Mouse (Mus musculus) cerebellum, adult 9-10 months (tissue): Measurements from ENCODE around the gene Nrf1.

Source experiments
- DNase-seq: peaks from one replicate; pipeline ENCODE4 v3.0.0; 2022

Nrf1 gene

DNA sequence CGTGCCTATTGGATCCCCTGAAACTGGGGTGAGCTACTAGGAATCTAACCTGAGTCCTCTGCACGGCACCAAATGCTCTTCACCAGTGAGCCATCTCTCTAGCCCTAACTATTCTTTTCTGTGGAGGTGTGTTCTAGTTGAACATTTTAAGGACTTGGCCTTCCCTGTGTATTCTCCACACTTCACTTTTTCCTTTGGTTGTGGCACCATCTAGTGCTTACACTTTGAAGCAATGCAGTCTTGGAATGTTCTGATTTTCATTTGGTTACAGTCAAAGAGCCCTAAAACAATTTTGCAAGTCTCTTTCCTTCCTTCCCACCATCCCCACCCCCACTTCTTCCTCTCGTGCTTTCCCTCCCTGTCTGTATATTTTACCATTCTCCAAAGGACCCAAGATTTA, 33.6 kb downstream of the Nrf1 start:
- peak; percentile 44 for DNase-seq

DNA sequence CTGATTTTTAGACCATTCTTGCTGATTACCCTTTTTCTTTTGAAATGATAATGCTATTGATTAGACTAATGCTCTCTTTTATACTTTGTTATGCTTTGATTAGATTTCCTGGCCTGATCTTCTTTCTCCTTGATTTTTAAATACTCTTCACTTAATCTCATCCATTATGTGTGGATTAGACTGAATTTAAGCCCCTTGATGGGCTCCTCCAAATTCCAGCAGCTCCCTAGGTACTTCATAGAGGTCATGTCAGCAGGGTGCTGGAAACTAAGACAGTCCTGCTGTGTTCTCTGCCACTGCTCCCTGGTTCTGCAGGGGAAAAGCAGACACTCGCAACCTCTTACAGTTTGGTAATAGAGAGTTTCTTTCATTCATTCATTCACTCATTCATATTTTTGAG, 35.5 kb downstream of the Nrf1 start:
- no peak for DNase-seq

DNA sequence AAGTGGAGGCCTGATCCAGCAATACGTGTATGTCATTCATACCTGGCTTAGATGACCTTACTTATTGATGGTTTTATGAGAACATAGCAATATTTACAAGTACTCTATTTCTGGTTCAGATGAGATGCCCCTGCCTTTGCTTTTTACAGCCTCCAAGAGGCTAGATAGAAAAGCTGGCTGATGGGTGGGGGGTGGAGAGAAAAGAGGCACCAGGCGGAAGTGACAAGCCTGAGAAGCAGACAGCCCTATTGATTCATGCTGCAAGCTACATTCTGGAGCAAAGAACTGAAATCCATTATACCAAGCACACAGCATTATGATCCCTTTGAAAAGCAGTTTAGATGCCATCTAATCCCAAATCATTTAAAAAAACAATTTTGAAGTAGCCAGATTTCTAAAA, 37.6 kb downstream of the Nrf1 start:
- DNase-seq: no peak

DNA sequence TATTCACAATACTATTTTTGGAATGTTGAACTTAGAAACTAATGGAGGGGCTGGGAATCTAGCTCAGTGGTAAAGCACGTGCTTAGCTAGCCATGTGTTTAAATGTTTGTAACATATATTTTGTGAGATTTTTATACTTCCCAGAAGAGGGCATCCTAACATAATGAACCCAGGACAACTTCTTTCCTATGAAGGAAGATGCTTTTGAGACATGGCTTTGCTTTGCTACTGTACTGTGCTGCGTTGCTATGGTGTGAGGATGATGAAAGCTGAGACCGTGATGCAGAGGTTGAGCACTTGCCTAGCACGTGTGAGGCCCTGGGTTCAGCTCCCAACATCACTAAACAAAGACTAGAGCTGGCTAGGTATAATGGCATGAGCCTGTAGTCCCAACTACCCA, 43.4 kb downstream of the Nrf1 start:
- DNase-seq: no peak

DNA sequence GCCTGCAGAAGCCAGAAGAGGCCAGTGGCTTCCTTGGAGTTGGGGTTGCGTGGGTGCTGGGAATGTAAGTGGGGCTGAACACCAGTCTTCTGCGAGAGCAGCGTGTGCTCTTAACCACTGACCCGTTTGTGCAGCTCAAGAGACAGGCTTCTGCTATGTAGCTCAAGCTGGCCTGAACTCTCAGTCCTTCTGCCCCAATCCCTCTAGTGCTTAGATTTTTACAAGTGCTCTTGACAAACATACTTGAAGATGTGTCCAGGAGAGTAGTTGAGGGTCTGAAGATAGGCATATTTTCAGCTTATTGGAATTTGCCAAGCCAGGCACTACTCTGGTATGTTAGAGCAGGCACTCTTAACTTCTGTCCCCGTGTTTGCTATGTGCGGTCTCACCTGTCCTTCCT, 45.0 kb downstream of the Nrf1 start:
- DNase-seq: no peak

DNA sequence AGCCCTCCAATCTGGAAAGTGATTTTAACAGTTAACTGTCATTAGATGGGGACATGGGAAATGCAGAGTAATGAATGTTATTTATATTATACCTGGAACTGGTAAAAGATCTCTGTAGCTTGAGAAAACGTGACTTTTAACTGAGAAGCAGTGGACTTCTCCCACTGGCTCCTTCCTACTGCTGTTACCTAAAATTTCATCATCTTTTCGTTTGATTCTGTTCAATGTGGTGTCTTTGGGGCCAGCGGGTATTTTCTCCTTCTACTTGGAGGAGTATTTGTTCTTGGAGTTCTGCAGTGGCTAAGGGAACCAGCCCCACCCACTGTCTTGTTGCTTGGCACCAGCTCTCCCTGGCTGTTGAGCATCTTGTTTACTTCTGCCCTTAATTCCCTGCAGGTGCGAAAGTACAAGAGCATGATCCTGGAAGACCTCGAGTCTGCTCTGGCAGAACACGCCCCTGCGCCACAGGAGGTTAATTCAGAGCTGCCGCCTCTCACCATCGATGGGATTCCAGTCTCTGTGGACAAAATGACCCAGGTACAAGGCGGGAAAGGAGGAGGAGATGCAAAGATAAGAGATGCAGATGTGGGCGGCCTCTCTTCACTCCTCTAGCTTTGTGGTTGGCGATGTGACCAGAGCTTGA, 54.1 kb downstream of the Nrf1 start:
- DNase-seq: no peak

DNA sequence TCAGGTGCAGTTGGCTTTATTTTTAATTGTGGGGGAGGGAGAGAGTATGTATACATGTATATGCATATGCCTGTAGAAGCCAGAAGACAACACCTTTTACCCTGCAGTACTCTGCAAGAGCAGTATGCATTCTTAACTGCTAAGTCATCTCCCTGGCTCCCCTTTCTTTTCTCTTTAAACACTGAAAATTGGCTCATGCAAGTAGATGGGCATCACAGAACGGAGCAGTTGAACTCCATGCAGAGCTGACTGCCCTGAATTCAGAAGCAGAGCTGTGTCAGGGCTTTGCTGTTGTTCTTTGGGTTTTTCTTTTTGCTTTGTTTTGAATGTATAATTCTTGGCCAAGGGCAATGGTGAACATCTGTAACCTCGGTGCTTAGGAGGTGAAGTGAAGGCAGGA, 58.3 kb downstream of the Nrf1 start:
- no peak for DNase-seq

DNA sequence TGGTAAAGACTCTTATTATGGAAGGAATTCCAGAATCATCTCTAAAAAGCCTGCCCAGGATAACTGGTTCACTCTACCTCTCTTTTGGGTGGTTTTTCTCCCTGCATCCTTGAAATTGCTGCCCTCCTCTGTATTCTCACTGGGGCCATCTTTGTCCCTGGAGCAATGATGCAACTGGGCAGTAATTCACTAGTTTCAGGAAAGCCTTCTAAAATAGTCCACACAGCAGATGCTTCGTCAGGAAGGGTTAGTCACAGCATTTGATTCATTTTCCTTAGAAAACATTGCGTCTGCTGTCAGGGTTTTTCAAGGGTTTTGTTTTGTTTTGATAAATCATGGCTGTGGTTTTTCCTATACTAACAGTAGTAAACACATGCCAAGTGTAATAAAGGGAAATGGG, 59.7 kb downstream of the Nrf1 start:
- DNase-seq: no peak

DNA sequence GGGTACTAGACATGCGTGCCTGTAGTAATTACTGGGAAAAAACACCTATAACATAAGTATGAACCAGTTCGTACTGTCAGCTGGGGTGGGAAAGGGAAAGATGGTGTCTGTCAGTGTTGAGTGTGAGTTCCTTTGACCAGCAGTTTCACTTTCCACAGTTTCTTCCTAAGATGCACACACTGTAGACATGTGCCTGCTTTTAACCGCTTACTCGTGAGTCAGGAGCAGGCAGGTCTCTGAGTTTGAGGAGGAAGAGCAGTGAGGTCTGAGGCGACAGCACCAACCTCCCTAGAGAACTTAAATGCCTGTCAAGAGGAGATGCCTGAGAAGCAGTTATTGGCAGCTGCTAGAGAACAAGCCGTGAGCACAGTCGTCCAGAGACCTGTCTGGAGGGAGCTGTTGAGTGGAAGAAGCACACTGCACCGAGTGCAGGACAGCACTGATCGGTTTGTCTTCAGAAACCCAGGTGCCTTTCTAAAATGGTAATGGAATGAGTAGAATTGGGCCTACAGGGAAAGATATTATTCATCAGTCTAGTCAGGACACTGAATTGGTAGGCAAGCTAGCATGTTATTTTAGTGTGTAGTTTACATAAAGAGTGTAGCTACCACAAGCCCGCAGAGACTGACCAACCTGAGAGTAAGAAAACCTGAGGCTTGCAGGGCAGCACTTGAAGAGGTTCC, 62.2 kb downstream of the Nrf1 start:
- DNase-seq: no peak

DNA sequence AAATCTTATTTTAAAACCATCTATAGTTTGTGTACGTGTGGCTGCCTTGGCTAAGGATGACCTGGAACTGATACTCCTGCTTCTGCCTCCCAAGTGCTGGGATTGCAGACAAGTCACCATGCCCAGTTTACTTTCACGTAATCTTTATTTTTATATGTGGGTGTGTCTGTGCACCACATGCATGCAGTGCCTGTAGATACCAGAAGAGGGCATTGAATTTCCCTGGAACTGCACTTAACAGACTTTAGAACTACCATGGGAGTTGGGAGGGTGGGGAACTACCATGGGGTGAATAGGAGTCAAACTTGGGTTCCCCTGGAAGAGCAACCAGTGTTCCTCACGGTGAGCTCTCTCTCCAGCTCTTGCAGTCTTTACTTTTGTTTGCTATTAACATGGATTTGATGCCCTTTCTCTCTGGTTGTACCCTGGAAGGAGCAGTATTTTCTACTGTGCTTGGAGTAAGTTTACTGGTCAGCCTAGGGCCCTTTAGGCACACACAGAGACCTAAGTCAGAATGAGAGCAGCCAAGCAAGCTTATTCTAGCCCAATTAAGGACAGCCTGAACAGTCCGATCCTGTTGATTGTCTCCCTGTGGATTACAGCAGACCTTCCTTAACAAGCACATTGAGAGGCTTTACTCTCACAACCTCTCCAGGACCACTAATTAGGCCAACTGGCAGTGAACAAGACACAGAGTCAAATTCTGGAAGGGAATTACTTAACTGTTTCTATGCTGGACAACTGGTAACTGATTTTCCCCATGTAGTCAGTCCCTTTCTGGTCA, 64.8 kb downstream of the Nrf1 start:
- DNase-seq: no peak

DNA sequence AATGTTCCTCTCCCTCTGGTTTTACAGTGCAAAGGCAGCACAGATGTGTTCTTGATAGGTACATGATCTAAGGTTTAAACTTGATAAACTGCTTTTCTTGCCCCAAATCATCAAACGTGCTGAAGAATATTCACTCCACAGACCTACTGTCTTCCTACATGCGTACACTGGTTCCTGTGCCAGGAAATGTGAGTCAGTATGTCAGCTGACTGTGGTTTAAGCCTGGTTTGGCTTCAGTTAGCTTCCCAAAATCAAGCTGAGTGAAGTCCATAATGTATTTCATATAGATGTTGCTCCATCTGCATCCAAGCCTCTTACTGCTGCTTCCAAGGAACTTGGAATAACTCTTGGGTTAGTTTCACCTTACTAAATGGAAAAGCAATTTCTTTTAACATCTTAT, 66.3 kb downstream of the Nrf1 start:
- no peak for DNase-seq

DNA sequence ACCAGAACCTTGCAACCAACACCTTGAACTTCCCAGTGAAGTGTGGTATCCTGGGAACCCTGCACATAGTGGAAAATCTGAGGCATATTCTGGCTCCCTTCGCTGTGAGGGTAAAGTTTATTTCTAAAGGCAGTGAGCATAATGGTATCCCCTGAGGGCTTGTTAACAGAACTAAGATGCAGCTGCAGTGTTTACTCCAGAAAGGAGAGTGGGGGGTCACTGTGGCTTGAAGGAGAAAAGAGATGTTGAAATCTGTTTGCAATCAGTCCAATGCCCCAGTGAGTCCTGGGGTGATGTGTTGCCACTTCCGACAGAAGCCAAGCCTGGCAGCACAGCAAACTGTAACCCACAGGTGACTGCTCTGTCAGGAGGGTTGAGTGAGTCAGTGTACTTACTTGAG, 73.4 kb downstream of the Nrf1 start:
- no peak for DNase-seq

DNA sequence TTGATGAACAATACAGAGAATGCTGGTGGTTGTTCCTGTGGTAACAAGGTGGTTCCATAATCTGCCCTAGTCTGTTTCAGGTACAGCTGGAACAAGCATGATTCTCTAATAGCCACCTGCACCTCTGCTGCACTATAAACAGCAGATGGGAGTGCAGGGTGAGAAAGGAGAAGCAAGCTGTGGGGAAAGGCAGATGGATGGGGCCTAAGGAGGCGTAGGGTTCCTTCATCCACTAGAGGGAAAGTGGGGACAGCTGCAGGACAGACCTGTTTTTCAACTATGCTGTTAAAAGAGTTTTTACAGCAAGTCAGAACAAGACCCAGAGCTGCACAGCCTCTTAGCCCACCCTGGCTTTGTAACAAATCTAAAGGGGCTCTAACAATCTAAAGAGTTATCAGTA, 73.8 kb downstream of the Nrf1 start:
- DNase-seq: no peak

DNA sequence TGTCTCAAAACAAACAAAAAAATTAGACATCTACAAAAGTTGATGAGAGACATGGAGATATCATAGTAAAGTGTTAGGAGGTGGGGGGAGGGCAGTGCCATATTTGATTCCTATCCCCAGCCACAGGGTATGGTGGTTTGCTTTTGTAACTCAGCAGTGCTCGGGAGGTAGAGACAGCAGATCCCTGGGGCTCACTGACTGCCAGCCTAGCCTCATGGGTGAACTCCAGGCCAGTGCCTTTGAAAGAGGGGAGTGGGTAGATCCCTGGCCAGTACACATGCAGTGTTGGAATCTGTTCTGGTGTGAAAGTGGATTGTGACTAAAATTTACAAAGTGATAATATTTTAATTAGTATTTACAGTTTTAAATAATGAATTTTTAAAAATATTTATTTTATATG, 75.6 kb downstream of the Nrf1 start:
- no peak for DNase-seq

DNA sequence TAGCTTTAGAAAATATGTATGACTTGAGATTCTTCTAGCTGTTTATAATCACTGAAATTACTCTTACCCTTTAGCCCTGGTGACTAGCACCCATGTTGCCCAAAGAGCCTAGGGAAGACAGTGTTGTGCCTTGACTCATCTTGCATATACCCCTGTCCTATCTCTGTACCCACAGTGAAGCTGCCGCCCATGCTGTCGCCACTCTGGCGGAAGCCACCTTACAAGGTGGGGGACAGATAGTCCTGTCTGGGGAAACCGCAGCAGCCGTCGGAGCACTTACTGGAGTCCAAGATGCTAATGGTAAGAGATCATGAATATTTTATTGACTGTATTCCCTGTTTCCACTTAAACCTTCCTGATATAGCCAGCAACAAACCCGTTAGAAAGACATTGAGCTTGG, 78.3 kb downstream of the Nrf1 start:
- no peak for DNase-seq

DNA sequence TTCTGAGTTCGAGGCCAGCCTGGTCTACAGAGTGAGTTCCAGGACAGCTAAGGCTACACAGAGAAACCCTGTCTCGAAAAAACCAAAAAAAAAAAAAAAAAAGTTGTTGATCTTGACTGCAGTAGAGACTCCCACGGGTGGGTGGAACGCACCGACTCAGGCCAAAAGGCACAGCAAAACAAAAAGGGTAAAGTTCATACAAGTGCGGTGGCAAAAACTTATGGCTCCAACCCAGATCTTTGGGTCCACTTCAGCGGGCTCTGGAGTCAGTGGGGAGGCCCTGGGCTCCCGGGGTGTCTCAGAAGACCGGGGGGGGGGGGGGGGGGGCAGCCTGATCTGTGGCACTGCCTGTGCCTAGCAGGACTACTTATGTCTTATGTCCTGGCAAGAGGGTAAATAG, 79.0 kb downstream of the Nrf1 start:
- no peak for DNase-seq

DNA sequence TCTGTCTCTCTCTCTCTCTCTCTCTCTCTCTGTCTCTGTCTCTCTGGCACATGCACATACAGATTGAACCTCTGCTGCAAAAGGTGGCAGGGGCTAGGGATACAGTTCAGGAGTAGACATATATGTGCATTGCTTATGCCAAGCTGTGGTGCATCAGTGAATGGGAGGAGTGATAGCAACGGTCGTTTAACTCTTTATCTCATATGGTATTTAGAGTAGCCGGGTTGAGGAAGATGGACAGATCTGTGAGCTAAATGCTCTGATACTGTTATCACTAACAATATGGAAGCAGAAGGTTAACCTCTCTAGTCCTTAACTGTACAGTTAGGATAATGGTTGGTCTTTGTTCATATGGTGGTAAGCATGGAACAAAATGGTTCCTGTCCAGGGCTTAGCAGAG, 84.6 kb downstream of the Nrf1 start:
- no peak for DNase-seq

DNA sequence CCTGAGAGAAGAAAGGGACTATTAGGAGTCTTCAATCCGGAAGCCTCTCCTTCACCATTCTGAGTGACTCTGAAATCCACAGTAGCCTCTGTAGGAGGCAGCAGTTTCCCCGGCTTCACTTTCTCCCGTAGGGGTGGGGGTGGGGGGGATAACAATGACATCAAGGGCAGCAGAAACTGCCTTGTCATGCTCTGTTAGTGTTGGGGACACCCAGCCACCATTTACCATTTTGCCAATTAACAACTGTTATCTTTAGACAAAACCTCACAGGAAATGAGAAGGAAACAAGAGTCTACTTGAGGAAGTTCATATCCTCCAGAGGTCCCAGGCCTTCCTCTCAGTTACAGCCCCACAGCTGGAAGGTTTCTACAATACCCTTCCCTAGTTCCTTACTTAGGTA, 87.8 kb downstream of the Nrf1 start:
- no peak for DNase-seq

DNA sequence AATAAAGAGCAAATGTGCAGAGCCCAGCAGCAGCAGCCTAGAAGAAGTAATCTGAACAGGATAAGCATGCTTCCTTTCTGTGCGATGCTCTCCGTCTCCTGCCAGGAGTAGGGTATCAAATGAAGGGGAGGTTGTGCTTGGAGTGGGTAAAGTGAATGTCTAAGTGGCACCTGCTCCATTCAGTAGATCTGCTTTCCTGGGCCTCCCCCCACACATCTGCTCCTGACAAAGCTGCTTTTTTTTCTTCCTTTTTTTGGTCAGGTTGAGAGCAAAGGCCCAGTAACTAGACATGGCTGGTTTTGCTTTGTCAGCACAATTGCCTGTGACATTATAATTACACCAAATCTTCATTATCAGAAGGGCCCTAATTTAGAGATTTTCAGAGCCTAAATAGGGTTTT, 89.4 kb downstream of the Nrf1 start:
- no peak for DNase-seq

DNA sequence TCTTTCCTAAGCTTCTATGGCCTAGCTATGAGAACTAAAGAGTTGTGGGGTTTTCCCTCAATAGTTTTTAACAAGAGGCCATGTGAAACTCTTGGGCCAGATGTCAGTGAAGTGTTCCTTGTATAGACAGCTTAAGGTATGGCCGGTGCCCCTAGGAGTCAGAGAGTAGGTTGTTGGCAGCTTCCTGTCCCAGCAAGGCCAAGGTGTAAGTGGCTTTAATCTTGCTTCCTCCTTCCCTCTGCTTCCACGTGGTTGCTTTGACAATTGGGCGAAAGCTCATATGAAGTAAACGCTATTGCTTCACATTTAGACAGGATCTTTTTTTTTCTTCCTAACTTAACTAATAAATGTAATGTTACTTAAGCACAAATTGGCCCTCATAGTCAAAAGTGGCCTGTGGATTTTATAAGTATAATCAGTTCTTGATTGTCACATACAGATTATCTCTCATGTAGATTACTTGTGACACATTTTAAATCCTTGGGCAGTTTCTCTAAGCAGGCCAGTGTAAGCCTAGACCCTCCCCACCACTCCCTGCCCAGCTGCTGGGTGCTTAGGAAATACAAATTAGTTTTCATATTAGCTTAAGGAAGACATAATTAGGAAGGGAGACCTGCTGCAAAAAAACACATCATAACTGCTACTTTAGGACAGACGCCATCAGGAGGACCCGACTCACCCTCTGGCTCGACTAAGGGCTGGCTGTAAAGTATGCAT, 91.7 kb downstream of the Nrf1 start:
- DNase-seq: no peak

DNA sequence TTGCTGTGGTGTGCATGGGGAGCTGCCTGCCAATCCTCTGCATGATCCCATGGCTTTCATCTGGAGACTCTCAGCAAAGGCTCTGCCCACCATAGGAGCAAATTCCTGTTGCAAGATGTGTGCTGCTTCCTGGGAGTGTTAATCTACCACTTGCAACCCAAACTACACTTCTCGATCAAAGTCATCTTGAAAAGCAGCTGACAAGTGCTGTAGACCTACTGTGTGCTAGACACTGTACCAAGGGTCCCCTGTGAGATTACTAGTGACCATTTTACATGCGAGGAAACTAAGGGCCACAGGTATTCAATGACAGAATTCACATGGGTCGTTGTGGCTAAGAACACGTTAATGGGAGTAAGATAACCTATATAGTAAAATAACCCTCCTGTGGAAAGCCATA, 95.5 kb downstream of the Nrf1 start:
- no peak for DNase-seq

DNA sequence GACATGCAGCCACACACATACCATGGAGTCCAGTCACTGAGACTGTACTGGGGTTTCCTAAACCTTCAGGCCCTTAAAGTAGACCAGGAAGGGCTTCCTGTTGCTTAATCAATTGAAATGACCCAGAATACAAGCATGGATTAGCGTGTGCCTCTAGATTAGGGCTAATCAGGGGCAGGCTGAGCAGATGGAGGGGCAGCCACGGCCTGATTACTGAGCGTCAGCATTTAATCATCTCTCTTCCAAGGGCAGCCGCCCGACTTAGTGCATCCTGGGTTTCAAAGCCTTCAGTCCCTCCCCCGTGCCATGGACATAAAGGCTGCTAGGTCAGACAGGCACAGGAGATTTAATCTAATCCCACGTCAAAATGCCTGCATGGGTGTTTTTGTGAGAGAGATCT, 99.3 kb downstream of the Nrf1 start:
- DNase-seq: no peak

DNA sequence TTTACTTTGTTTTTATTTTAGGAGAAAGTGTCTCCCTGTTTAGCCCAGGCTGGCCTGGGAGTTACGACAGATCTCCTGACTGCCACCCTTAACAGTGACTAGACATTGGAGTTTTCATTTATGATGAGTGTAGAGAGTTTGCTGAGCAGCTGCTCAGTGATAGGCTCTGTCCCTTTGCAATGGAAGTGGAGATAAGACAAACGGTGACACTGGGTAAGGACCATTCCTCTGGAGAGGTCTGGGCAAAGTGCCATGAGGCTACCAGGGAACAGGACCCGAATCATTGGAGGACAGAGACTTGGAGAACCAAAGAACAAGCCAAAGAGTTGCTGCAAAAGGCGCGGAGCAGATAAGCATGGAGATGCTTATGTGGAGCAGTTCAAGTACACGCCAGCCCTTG, 100.0 kb downstream of the Nrf1 start:
- no peak for DNase-seq

DNA sequence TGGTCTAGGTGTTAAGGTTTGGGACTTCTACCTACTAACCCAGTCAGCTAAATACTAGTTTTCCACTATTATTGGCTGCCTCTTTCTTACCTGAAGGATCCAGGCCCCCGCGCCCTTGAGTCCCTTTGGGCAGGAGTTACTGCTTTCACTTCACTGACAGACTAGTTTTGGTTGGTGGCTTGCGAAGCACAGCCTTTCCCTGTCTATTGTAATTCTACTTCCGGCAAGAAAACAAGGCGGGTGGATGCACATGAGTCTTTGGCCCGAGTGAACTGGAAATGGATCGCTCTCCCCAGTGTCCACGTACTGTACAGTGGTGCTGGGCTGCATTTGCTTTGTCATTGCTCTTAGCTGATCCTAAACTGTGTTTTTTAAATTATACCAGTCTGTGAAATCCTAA, 102.7 kb downstream of the Nrf1 start:
- no peak for DNase-seq
